Mouse (Mus musculus) forebrain, embryonic 13.5 days (tissue): ENCODE measurements at regions not wholly inside any gene's neighbourhood (a gene's known extent, or its start where the extent isn't known, plus 50 kb on each side); places are given as distances from the start of the nearest gene placed in this dataset.
A peak's percentile ranks its signal among the peaks of the same experiment; 100 is the strongest.

Source experiments
- ATAC-seq: fragments of 200-750 bp; cut with Nextera tagmentation; 2 replicates; pipeline ENCODE4 v1.8.0; 2017
- H3K27ac ChIP-seq: fragments of 300-500 bp; sonication (generic); 2 replicates; pipeline ENCODE4 v1.5.1; 2015; ENCODE audit warnings: inconsistent platforms, mild to moderate bottlenecking, moderate library complexity
- H3K27me3 ChIP-seq: fragments of 300-500 bp; sonication (generic); 2 replicates; pipeline ENCODE4 v1.6.1; 2015; ENCODE audit warnings: mild to moderate bottlenecking, inconsistent platforms
- H3K36me3 ChIP-seq: fragments of 300-500 bp; sonication (generic); 2 replicates; pipeline ENCODE4 v1.6.1; 2015; ENCODE audit warnings: mild to moderate bottlenecking, inconsistent platforms; ENCODE audit not compliant: poor library complexity, severe bottlenecking
- H3K4me1 ChIP-seq: fragments of 300-500 bp; sonication (generic); 2 replicates; pipeline ENCODE4 v1.6.1; 2015; ENCODE audit warnings: inconsistent platforms
- H3K4me2 ChIP-seq: fragments of 300-500 bp; sonication (generic); 2 replicates; pipeline ENCODE4 v1.6.1; 2015; ENCODE audit warnings: inconsistent platforms, mild to moderate bottlenecking, moderate library complexity
- H3K4me3 ChIP-seq: fragments of 300-500 bp; sonication (generic); 2 replicates; pipeline ENCODE4 v1.5.1; 2015; ENCODE audit warnings: mild to moderate bottlenecking, inconsistent platforms
- H3K9ac ChIP-seq: fragments of 300-500 bp; sonication (generic); 2 replicates; pipeline ENCODE4 v1.6.1; 2015; ENCODE audit warnings: mild to moderate bottlenecking, inconsistent platforms
- H3K9me3 ChIP-seq: fragments of 300-500 bp; sonication (generic); replicated peaks from 2 replicates; pipeline ENCODE4 v1.6.1; 2016; ENCODE audit warnings: inconsistent platforms
- WGBS: fragments of 180-500 bp; shearing (Covaris S2); methylation state at CpG from one replicate; pipeline ENCODE4 v1.1.7; 2015; 5-methylcytosine and 5-hydroxymethylcytosine counted together

- Histone ChIP-seq H3K27ac (no peak overlapping the region), H3K36me3 (no peaks in the 10 kb centered on the region), H3K27me3 (no peaks in the 10 kb centered on the region), H3K9me3 (no peaks in the 10 kb centered on the region), H3K4me2 (no peak overlapping the region), H3K4me1 (no peaks in the 10 kb centered on the region), H3K9ac (no peak overlapping the region), H3K4me3 (no peak overlapping the region)
- ATAC-seq: no peak
- 85% methylated on average over 5 of the region's 5 CpGs for WGBS
These were observed 188.2 kb upstream of the Hmga2 start for GRCm38 (mm10) chr10:120664419-120664818.

DNA sequence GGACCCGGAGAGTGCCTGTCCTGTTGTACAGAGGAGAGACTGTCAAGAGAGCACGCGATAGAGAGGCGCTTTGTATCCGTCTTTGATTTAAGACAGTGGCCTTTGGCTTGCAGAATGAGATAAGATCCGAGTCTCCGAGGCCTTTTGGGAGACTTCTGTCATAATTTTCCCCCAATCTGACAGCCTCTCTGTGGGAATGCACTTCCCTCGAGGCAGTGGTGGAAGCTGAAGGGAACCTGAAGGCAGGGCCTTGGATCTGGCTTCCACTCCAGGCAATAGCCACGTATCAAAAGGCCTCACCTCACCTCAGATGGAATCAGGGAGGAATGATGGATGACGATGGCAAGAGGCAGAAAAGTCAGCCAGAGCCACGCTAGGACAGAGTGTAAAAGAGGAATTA lies 187.1 kb upstream of the Hmga2 start:
- Histone ChIP-seq H3K27ac (no peak overlapping the region), H3K4me3 (no peak overlapping the region), H3K9me3 (no peaks in the 10 kb centered on the region), H3K9ac (no peak overlapping the region), H3K27me3 (no peaks in the 10 kb centered on the region), H3K36me3 (no peaks in the 10 kb centered on the region), H3K4me2 (no peak overlapping the region), H3K4me1 (no peaks in the 10 kb centered on the region)
- 88% methylated on average over 11 of the region's 11 CpGs for WGBS
- no peak for ATAC-seq

GRCm38 (mm10) chr10:120660503-120660902 lies 184.2 kb upstream of the Hmga2 start:
- no peaks in the 10 kb centered on the region for H3K27me3 ChIP-seq
- 53% methylated on average over 6 of the region's 6 CpGs for WGBS
- no peak overlapping the region for H3K27ac ChIP-seq
- 0 out of 2 replicates have a peak, but pooled peaks cover 3% of the 10 kb centered on the region for H3K4me1 ChIP-seq
- H3K36me3 ChIP-seq: no peaks in the 10 kb centered on the region
- no peak overlapping the region for H3K4me2 ChIP-seq
- no peak for ATAC-seq
- no peaks in the 10 kb centered on the region for H3K9me3 ChIP-seq
- H3K9ac ChIP-seq: no peak overlapping the region
- no peak overlapping the region for H3K4me3 ChIP-seq

GRCm38 (mm10) chr10:120655238-120655931 lies 179.1 kb upstream of the Hmga2 start:
- Histone ChIP-seq H3K36me3 (no peaks in the 10 kb centered on the region), H3K27ac (peak overlapping the region; percentile 44; the same call in 1 of the 2 replicates), H3K4me1 (0 out of 2 replicates have a peak, but pooled peaks cover 8% of the 10 kb centered on the region), H3K27me3 (no peaks in the 10 kb centered on the region), H3K9ac (no peak overlapping the region), H3K9me3 (0 out of 2 replicates have a peak, but pooled peaks cover 2% of the 10 kb centered on the region), H3K4me2 (no peak overlapping the region), H3K4me3 (no peak overlapping the region)
- 53% methylated on average over 14 of the region's 14 CpGs for WGBS
- ATAC-seq: peak; percentile 33; the same call in 1 of the 2 replicates

GRCm38 (mm10) chr10:120652525-120653215 lies 176.4 kb upstream of the Hmga2 start:
- WGBS: 90% methylated on average over 6 of the region's 6 CpGs
- Histone ChIP-seq H3K27ac (no peak overlapping the region), H3K4me2 (no peak overlapping the region), H3K9ac (no peak overlapping the region), H3K36me3 (no peaks in the 10 kb centered on the region), H3K9me3 (0 out of 2 replicates have a peak, but pooled peaks cover 3% of the 10 kb centered on the region), H3K27me3 (no peaks in the 10 kb centered on the region), H3K4me1 (peaks cover 22% of the 10 kb centered on the region), H3K4me3 (no peak overlapping the region)
- no peak for ATAC-seq

DNA sequence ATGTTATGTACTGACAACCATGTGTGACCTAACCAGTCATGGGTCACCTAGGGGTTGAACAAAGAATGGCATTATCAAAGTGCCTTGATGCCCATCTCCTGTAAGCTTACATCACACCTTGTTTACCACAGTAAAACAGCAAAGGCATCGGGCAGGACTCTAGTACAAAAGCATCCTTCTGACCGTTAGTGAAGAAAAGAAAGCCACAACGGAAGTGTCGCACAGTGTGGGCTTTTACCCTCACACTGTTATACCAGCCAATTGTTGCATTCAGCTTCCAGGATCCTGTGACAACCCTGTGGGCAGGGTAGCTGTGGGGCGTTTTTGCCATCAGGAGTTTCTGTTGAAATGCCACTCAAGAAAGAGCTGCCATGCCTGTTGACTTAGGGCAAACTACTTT lies 175.6 kb upstream of the Hmga2 start:
- 86% methylated on average over 5 of the region's 5 CpGs for WGBS
- H3K4me1 ChIP-seq: peaks cover 31% of the 10 kb centered on the region

GRCm38 (mm10) chr10:120650336-120650735 lies 174.1 kb upstream of the Hmga2 start:
- no peak overlapping the region for H3K4me2 ChIP-seq
- 0 out of 2 replicates have a peak, but pooled peaks cover 4% of the 10 kb centered on the region for H3K27me3 ChIP-seq
- 92% methylated on average over 9 of the region's 9 CpGs for WGBS
- peaks cover 30% of the 10 kb centered on the region for H3K4me1 ChIP-seq
- H3K4me3 ChIP-seq: no peak overlapping the region
- H3K36me3 ChIP-seq: no peaks in the 10 kb centered on the region
- no peak for ATAC-seq
- H3K27ac ChIP-seq: no peak overlapping the region
- H3K9ac ChIP-seq: no peak overlapping the region
- 0 out of 2 replicates have a peak, but pooled peaks cover 3% of the 10 kb centered on the region for H3K9me3 ChIP-seq

More for the DNA sequence above, 175.6 kb upstream of the Hmga2 start:
- Histone ChIP-seq H3K9me3 (0 out of 2 replicates have a peak, but pooled peaks cover 3% of the 10 kb centered on the region), H3K27ac (no peak overlapping the region), H3K4me3 (no peak overlapping the region), H3K4me2 (no peak overlapping the region), H3K36me3 (no peaks in the 10 kb centered on the region), H3K9ac (no peak overlapping the region), H3K27me3 (no peaks in the 10 kb centered on the region)
- no peak for ATAC-seq

DNA sequence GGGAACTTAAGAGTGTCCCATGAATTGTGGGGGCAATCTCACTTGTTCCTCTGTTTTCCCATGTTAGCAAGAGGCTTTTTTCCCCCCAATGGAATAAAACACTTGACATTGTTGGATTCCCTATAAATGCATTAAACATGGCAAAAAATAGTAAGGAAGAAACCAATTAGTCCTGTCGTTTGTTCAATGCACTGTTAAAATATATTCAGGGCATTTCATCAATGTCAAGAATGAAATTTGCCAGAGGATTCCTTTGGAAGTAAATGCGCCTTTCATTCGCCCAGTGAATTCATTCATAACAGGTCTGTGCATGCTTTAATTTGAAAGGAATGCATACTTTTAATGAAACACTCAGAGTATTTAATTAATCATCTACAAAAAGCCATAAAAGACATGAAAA lies 172.5 kb upstream of the Hmga2 start:
- H3K4me2 ChIP-seq: no peak overlapping the region
- no peaks in the 10 kb centered on the region for H3K36me3 ChIP-seq
- H3K9me3 ChIP-seq: 0 out of 2 replicates have a peak, but pooled peaks cover 3% of the 10 kb centered on the region
- no peak overlapping the region for H3K9ac ChIP-seq
- H3K27ac ChIP-seq: no peak overlapping the region
- WGBS: 32% methylated on average over 3 of the region's 3 CpGs
- 0 out of 2 replicates have a peak, but pooled peaks cover 4% of the 10 kb centered on the region for H3K27me3 ChIP-seq
- peaks cover 27% of the 10 kb centered on the region for H3K4me1 ChIP-seq
- ATAC-seq: no peak
- H3K4me3 ChIP-seq: no peak overlapping the region

- H3K27ac ChIP-seq: no peak overlapping the region
- peaks cover 27% of the 10 kb centered on the region for H3K4me1 ChIP-seq
- H3K4me2 ChIP-seq: no peak overlapping the region
- H3K4me3 ChIP-seq: no peak overlapping the region
- no peak overlapping the region for H3K9ac ChIP-seq
- 44% methylated on average over 7 of the region's 7 CpGs for whole genome bisulfite sequencing
- 0 out of 2 replicates have a peak, but pooled peaks cover 3% of the 10 kb centered on the region for H3K9me3 ChIP-seq
- no peaks in the 10 kb centered on the region for H3K36me3 ChIP-seq
- 0 out of 2 replicates have a peak, but pooled peaks cover 4% of the 10 kb centered on the region for H3K27me3 ChIP-seq
- ATAC-seq: no peak
These were observed 171.8 kb upstream of the Hmga2 start for GRCm38 (mm10) chr10:120648031-120648430.

DNA sequence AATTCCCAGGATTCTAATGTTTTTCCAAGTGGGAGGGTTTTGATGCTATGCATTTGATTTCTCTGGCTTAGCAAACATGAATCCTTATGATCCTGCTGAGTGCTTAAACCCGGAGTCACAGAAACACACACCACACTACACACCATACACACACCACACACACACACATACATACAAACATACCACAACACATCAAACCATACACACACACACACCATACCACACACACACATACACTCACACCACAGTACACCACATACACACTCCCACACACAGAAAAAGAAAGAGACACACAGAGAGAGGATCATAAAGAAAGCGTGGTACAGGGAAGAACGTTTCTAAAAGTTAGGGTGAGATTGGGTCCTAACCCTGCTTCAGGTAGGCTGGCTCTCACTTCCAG lies 171.1 kb upstream of the Hmga2 start:
- Histone ChIP-seq H3K4me1 (peaks cover 27% of the 10 kb centered on the region), H3K9me3 (0 out of 2 replicates have a peak, but pooled peaks cover 3% of the 10 kb centered on the region), H3K27ac (no peak overlapping the region), H3K27me3 (0 out of 2 replicates have a peak, but pooled peaks cover 4% of the 10 kb centered on the region), H3K36me3 (no peaks in the 10 kb centered on the region), H3K4me2 (peak overlapping the region; percentile 51), H3K4me3 (no peak overlapping the region), H3K9ac (peak overlapping the region; percentile 44; the same call in 1 of the 2 replicates)
- ATAC-seq: no peak
- 60% methylated on average over 3 of the region's 3 CpGs for WGBS

- Histone ChIP-seq H3K4me1 (peaks cover 27% of the 10 kb centered on the region), H3K27me3 (0 out of 2 replicates have a peak, but pooled peaks cover 4% of the 10 kb centered on the region), H3K4me2 (peak overlapping the region; percentile 51), H3K36me3 (no peaks in the 10 kb centered on the region), H3K9me3 (0 out of 2 replicates have a peak, but pooled peaks cover 3% of the 10 kb centered on the region), H3K27ac (no peak overlapping the region), H3K4me3 (peak overlapping the region; percentile 14; the same call in 1 of the 2 replicates), H3K9ac (peak overlapping the region; percentile 44)
- ATAC-seq: peak; percentile 62; the same call in 1 of the 2 replicates
- 5% methylated on average over 14 of the region's 14 CpGs for WGBS
These were observed 170.6 kb upstream of the Hmga2 start for GRCm38 (mm10) chr10:120646862-120647311.

- no peak overlapping the region for H3K9ac ChIP-seq
- H3K36me3 ChIP-seq: no peaks in the 10 kb centered on the region
- no peak overlapping the region for H3K4me2 ChIP-seq
- 69% methylated on average over 5 of the region's 5 CpGs for WGBS
- H3K27me3 ChIP-seq: 0 out of 2 replicates have a peak, but pooled peaks cover 3% of the 10 kb centered on the region
- H3K9me3 ChIP-seq: no peaks in the 10 kb centered on the region
- H3K4me3 ChIP-seq: no peak overlapping the region
- no peak overlapping the region for H3K27ac ChIP-seq
- peaks cover 25% of the 10 kb centered on the region for H3K4me1 ChIP-seq
- ATAC-seq: no peak
These were observed 164.6 kb upstream of the Hmga2 start for GRCm38 (mm10) chr10:120640847-120641246.
